14 mouse cellular contexts compared by ENCODE assay signal in the genomic region with DNA sequence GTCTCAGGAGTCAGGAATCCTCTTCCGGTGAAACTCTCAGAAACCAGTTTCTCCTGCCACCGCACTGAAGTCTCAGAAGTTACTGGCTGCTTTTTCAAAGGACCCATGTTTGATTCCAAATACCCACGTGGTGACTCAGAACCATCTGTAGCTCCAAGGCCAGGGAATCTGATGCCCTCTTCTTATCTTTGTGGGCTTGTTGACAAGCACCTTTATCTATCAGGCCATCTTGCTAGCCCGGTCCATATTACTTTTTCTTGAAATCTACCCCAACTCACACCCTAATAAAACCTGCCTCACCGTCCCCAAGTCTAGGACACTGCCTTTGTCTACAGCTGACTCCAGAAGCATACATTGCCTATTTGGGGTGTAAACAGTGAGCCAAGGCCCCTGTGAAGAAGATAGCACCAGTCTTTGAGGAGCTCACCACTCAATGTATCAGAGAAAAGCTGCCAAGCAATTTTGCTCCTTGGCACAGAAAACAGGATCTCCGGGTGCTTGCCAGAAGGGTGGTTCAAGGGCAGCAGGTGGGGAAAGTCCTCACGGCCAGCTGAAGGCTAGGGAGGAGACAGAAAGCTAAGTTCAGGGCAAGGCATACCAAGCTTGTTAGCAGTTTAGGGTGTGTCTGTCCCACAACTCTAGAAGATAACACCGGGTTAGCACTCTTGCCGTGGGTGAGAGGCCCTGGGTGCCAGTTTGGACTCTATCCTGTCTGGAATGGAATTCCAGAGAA. TPM values are rescaled to one million over a fixed set of nuclear protein-coding genes. Genes with fewer than 3 reads are reported as not detected.
DNase-seq lines count a peak whose midpoint lies in the region; ATAC-seq and TF ChIP-seq lines count a peak whose summit lies in the region.
"Had no signal": no experiment of that assay in that cellular context is flagged by ENCODE, and none has a peak within 500 bp of the region (broad histone marks: within the 10 kb centered on the region; RNA-seq: fewer than 3 reads in every experiment).

No protein-coding gene starts in this region.

- 0 out of 2 replicates have a peak, but pooled peaks cover 4% of the 10 kb centered on the region for H3K4me1 ChIP-seq in hindbrain, postnatal 0 days (ENCODE audit: insufficient read depth, low read length)
- H3K4me1 ChIP-seq in hindbrain, embryonic 16.5 days (ENCODE audit: control insufficient read depth, insufficient read depth, low read depth, low read length) = peaks cover 19% of the 10 kb centered on the region

- H3K36me3 ChIP-seq in hindbrain, postnatal 0 days (ENCODE audit: insufficient read depth, low read length) = no peaks in the 10 kb centered on the region
- no peaks in the 10 kb centered on the region for H3K36me3 ChIP-seq in hindbrain, embryonic 16.5 days (ENCODE audit: control insufficient read depth, insufficient read depth, low read length)
- H3K36me3 ChIP-seq: neural tube, embryonic 13.5 days had no signal

- peak; percentile 18 for DNase-seq in hindbrain, postnatal 0 days (ENCODE audit: low spot score)
- DNase-seq in MEL-GATA-1-ER (ENCODE audit: extremely low read depth, low read depth) = peak; percentile 56
- DNase-seq in left cerebral cortex, adult 18-20 months (ENCODE audit: low spot score in 2 of 2) = no peak
- DNase-seq in testis, postnatal 10 days (ENCODE audit: low spot score) = no peak
- no peak for DNase-seq in T-cell, adult 2 months (ENCODE audit: low spot score)
- DNase-seq: heart, postnatal 14 days; kidney, postnatal 25 days; thymus, adult 2 months had no signal

- H3K27me3 ChIP-seq in hindbrain, postnatal 0 days (ENCODE audit: insufficient read depth, low read length) = peaks cover 22% of the 10 kb centered on the region
- H3K27me3 ChIP-seq in hindbrain, embryonic 16.5 days (replicated peaks; ENCODE audit: control insufficient read depth, insufficient read depth, low read length) = peaks cover 47% of the 10 kb centered on the region

- no peaks in the 10 kb centered on the region for H3K9me3 ChIP-seq in hindbrain, postnatal 0 days (ENCODE audit: low read length)
- H3K9me3 ChIP-seq in hindbrain, embryonic 16.5 days (ENCODE audit: control insufficient read depth, low read length) = no peaks in the 10 kb centered on the region
- H3K9me3 ChIP-seq: neural tube, embryonic 13.5 days had no signal

- 67% methylated on average over 9 of the region's 9 CpGs for WGBS in hindbrain, postnatal 0 days
- WGBS in hindbrain, embryonic 16.5 days = 80% methylated on average over 9 of the region's 9 CpGs

- no peak overlapping the region for H3K27ac ChIP-seq in hindbrain, postnatal 0 days
- H3K27ac ChIP-seq in hindbrain, embryonic 16.5 days (ENCODE audit: low read depth, low read length) = no peak overlapping the region
- H3K27ac ChIP-seq: neural tube, embryonic 13.5 days had no signal

- no peak overlapping the region for H3K4me2 ChIP-seq in hindbrain, postnatal 0 days (ENCODE audit: low read depth, low read length)
- H3K4me2 ChIP-seq in hindbrain, embryonic 16.5 days (ENCODE audit: low read length) = no peak overlapping the region
- H3K4me2 ChIP-seq: neural tube, embryonic 13.5 days had no signal

- ATAC-seq in hindbrain, postnatal 0 days = no peak
- no peak for ATAC-seq in hindbrain, embryonic 16.5 days
- ATAC-seq in common myeloid progenitor, adult 5-6 weeks (replicated peaks; ENCODE audit: low read depth, poor library complexity, severe bottlenecking) = peak; percentile 20; the same call in 1 of the 2 replicates
- peak; percentile 71 for ATAC-seq in megakaryocyte-erythroid progenitor cell, adult 5-6 weeks (replicated peaks; ENCODE audit: low FRiP score, low TSS enrichment, poor library complexity, severe bottlenecking)

- no peak overlapping the region for H3K9ac ChIP-seq in hindbrain, postnatal 0 days (replicated peaks; ENCODE audit: low read length)
- no peak overlapping the region for H3K9ac ChIP-seq in hindbrain, embryonic 16.5 days (ENCODE audit: low read depth, low read length)
- H3K9ac ChIP-seq: neural tube, embryonic 13.5 days had no signal

- no peak for TF ChIP-seq CTCF in hindbrain, postnatal 0 days (IDR thresholded peaks at IDR 0.05; ENCODE audit: low read depth)

- no peak overlapping the region for H3K4me3 ChIP-seq in hindbrain, postnatal 0 days (ENCODE audit: low read length)
- no peak overlapping the region for H3K4me3 ChIP-seq in hindbrain, embryonic 16.5 days (ENCODE audit: low read length)
- H3K4me3 ChIP-seq: neural tube, embryonic 13.5 days had no signal

RNA-seq across cellular contexts. Expression of gene Sowaha, which starts 3.3 kb away (rescaled TPM):
- 8.7 and 10.6 TPM in 2 replicates for total RNA-seq in hindbrain, postnatal 0 days (2014; rRNA removed)
- 4.1 and 4.2 TPM in 2 replicates for polyA plus RNA-seq in hindbrain, postnatal 0 days (2015; fragmentation: Nextera tagmentation; extraction: Ambion mirVana)
- polyA plus RNA-seq in hindbrain, embryonic 16.5 days (2015; fragmentation: Nextera tagmentation; extraction: Ambion mirVana) = 1.5 TPM in 2 replicates
- 1.0 and 1.5 TPM in 2 replicates for total RNA-seq in common myeloid progenitor, adult 5-6 weeks (2017)
- total RNA-seq in megakaryocyte-erythroid progenitor cell, adult 5-6 weeks (2014; fragmentation: Nextera tagmentation) = 3.9 and 7.0 TPM in 2 replicates
- 3.7 and 4.7 TPM in 2 replicates for total RNA-seq in megakaryocyte-erythroid progenitor cell, adult 5-6 weeks (2017)
- 10 to 100 TPM; 61.7 to 78.5 TPM for total RNA-seq in left cerebral cortex, adult 18-20 months (2021)

RNA-seq across cellular contexts. Expression of gene Gm9945, which starts 3.4 kb away (rescaled TPM):
- not detected in 2 replicates for total RNA-seq in hindbrain, postnatal 0 days (2014; rRNA removed)
- polyA plus RNA-seq in hindbrain, postnatal 0 days (2015; fragmentation: Nextera tagmentation; extraction: Ambion mirVana) = 0.39 and 0.53 TPM in 2 replicates
- 0.34 TPM in 1 of 2 replicates, not detected in the other for polyA plus RNA-seq in hindbrain, embryonic 16.5 days (2015; fragmentation: Nextera tagmentation; extraction: Ambion mirVana)
- not detected in 2 replicates for total RNA-seq in common myeloid progenitor, adult 5-6 weeks (2017)
- not detected in 2 replicates for total RNA-seq in megakaryocyte-erythroid progenitor cell, adult 5-6 weeks (2014; fragmentation: Nextera tagmentation)
- not detected in 2 replicates for total RNA-seq in megakaryocyte-erythroid progenitor cell, adult 5-6 weeks (2017)
- total RNA-seq in left cerebral cortex, adult 18-20 months (2021) = 1 to 10 TPM; 2.0 to 2.1 TPM
- total RNA-seq: adrenal gland, adult 18-20 months; gastrocnemius, adult 8-10 months; heart, postnatal 14 days had no signal
- polyA plus RNA-seq: neural tube, embryonic 13.5 days; thymus, adult 2 months had no signal

RNA-seq across cellular contexts. Expression of gene Gm9837, which starts 13.0 kb away (rescaled TPM):
- total RNA-seq in hindbrain, postnatal 0 days (2014; rRNA removed) = not detected in 2 replicates
- not detected in 2 replicates for polyA plus RNA-seq in hindbrain, postnatal 0 days (2015; fragmentation: Nextera tagmentation; extraction: Ambion mirVana)
- not detected in 2 replicates for polyA plus RNA-seq in hindbrain, embryonic 16.5 days (2015; fragmentation: Nextera tagmentation; extraction: Ambion mirVana)
- not detected in 2 replicates for total RNA-seq in common myeloid progenitor, adult 5-6 weeks (2017)
- not detected in 2 replicates for total RNA-seq in megakaryocyte-erythroid progenitor cell, adult 5-6 weeks (2014; fragmentation: Nextera tagmentation)
- total RNA-seq in megakaryocyte-erythroid progenitor cell, adult 5-6 weeks (2017) = not detected in 2 replicates
- not detected for total RNA-seq in left cerebral cortex, adult 18-20 months (2021)
- total RNA-seq: adrenal gland, adult 18-20 months; gastrocnemius, adult 8-10 months; heart, postnatal 14 days had no signal
- polyA plus RNA-seq: neural tube, embryonic 13.5 days; thymus, adult 2 months had no signal

RNA-seq across cellular contexts. Expression of gene Shroom1, which starts 26.3 kb away (rescaled TPM):
- total RNA-seq in hindbrain, postnatal 0 days (2014; rRNA removed) = 6.2 and 7.1 TPM in 2 replicates
- polyA plus RNA-seq in hindbrain, postnatal 0 days (2015; fragmentation: Nextera tagmentation; extraction: Ambion mirVana) = 2.4 and 2.9 TPM in 2 replicates
- polyA plus RNA-seq in hindbrain, embryonic 16.5 days (2015; fragmentation: Nextera tagmentation; extraction: Ambion mirVana) = 3.2 and 3.6 TPM in 2 replicates
- total RNA-seq in common myeloid progenitor, adult 5-6 weeks (2017) = not detected in 2 replicates
- not detected in 2 replicates for total RNA-seq in megakaryocyte-erythroid progenitor cell, adult 5-6 weeks (2014; fragmentation: Nextera tagmentation)
- total RNA-seq in megakaryocyte-erythroid progenitor cell, adult 5-6 weeks (2017) = not detected in 2 replicates
- 1 to 10 TPM; 5.4 to 5.6 TPM for total RNA-seq in left cerebral cortex, adult 18-20 months (2021)

RNA-seq across cellular contexts. Expression of gene Gm10447, which starts 26.4 kb away (rescaled TPM):
- total RNA-seq in hindbrain, postnatal 0 days (2014; rRNA removed) = not detected in 2 replicates
- 0.10 TPM in 1 of 2 replicates, not detected in the other for polyA plus RNA-seq in hindbrain, postnatal 0 days (2015; fragmentation: Nextera tagmentation; extraction: Ambion mirVana)
- polyA plus RNA-seq in hindbrain, embryonic 16.5 days (2015; fragmentation: Nextera tagmentation; extraction: Ambion mirVana) = not detected in 2 replicates
- total RNA-seq in common myeloid progenitor, adult 5-6 weeks (2017) = not detected in 2 replicates
- not detected in 2 replicates for total RNA-seq in megakaryocyte-erythroid progenitor cell, adult 5-6 weeks (2014; fragmentation: Nextera tagmentation)
- total RNA-seq in megakaryocyte-erythroid progenitor cell, adult 5-6 weeks (2017) = not detected in 2 replicates
- total RNA-seq in left cerebral cortex, adult 18-20 months (2021) = under 1 TPM; 0.14 to 0.26 TPM
- total RNA-seq: heart, postnatal 14 days had no signal
- polyA plus RNA-seq: neural tube, embryonic 13.5 days had no signal

Comparison
In these comparisons a context has a peak if more than half of its experiments do, and no peak if none do; other contexts are left out.
1. ATAC-seq: peak in common myeloid progenitor, adult 5-6 weeks (single experiment) and megakaryocyte-erythroid progenitor cell, adult 5-6 weeks (single experiment); none in hindbrain, postnatal 0 days (single experiment) and hindbrain, embryonic 16.5 days (single experiment).
2. DNase-seq: peak in hindbrain, postnatal 0 days (single experiment) and MEL-GATA-1-ER (single experiment); none in left cerebral cortex, adult 18-20 months (0 of 2), testis, postnatal 10 days (single experiment) and T-cell, adult 2 months (single experiment).